Mouse (Mus musculus) embryonic facial prominence, embryonic 15.5 days (tissue): ENCODE results near the gene Fastkd1. TPM values are rescaled to one million over a fixed set of nuclear protein-coding genes. Genes with fewer than 3 reads are reported as not detected.
A peak's percentile ranks its signal among the peaks of the same experiment; 100 is the strongest.

Experiments
- ATAC-seq: fragments of 200-750 bp; cut with Nextera tagmentation; 2 replicates; pipeline ENCODE4 v1.8.0; 2017; ENCODE audit warnings: low read depth, moderate TSS enrichment; ENCODE audit not compliant: insufficient number of reproducible peaks, low FRiP score, low TSS enrichment
- H3K27ac ChIP-seq: fragments of 300-500 bp; sonication (generic); replicated peaks from 2 replicates; pipeline ENCODE4 v1.5.1; 2015; ENCODE audit warnings: mild to moderate bottlenecking, inconsistent platforms
- H3K27me3 ChIP-seq: fragments of 300-500 bp; sonication (generic); 2 replicates; pipeline ENCODE4 v1.6.1; 2015; ENCODE audit warnings: inconsistent platforms
- H3K36me3 ChIP-seq: fragments of 300-500 bp; sonication (generic); 2 replicates; pipeline ENCODE4 v1.6.1; 2015; ENCODE audit warnings: mild to moderate bottlenecking, inconsistent platforms
- H3K4me1 ChIP-seq: fragments of 300-500 bp; sonication (generic); 2 replicates; pipeline ENCODE4 v1.6.1; 2015; ENCODE audit warnings: inconsistent platforms
- H3K4me2 ChIP-seq: fragments of 300-500 bp; sonication (generic); replicated peaks from 2 replicates; pipeline ENCODE4 v1.6.1; 2015; ENCODE audit warnings: mild to moderate bottlenecking, inconsistent platforms
- H3K4me3 ChIP-seq: fragments of 300-500 bp; sonication (generic); replicated peaks from 2 replicates; pipeline ENCODE4 v1.5.1; 2015; ENCODE audit warnings: mild to moderate bottlenecking, inconsistent platforms
- H3K9ac ChIP-seq: fragments of 300-500 bp; sonication (generic); 2 replicates; pipeline ENCODE4 v1.6.1; 2015; ENCODE audit warnings: inconsistent platforms
- H3K9me3 ChIP-seq: fragments of 300-500 bp; sonication (generic); replicated peaks from 2 replicates; pipeline ENCODE4 v1.6.1; 2016; ENCODE audit warnings: inconsistent platforms
- WGBS: fragments of 180-500 bp; shearing (Covaris S2); methylation state at CpG from one replicate; pipeline ENCODE4 v1.1.7; 2015; 5-methylcytosine and 5-hydroxymethylcytosine counted together
- polyA plus RNA-seq: library from polyadenylated mRNA; unstranded; fragments of >200 nt; fragmentation: Nextera tagmentation; extraction: Ambion mirVana; gene quantifications from 2 replicates; pipeline ENCODE4 v1.2.1, GENCODE M21; 2015

Gene Fastkd1
- polyA plus RNA-seq: 10.5 and 11.6 TPM in 2 replicates

- Histone ChIP-seq H3K9me3 (no peaks in the 10 kb centered on the region), H3K27ac (peak within 1 kb of the TSS; percentile 36; the same call in 1 of the 2 replicates), H3K27me3 (no peaks in the 10 kb centered on the region), H3K4me3 (peak within 1 kb of the TSS; percentile 67), H3K36me3 (no peaks in the 10 kb centered on the region), H3K4me2 (peak within 1 kb of the TSS; percentile 77), H3K4me1 (0 out of 2 replicates have a peak, but pooled peaks cover 2% of the 10 kb centered on the region), H3K9ac (peak within 1 kb of the TSS; percentile 43)
- ATAC-seq: peak; percentile 95
- under 1% methylated on average over 39 of the region's 39 CpGs for WGBS
Observed at GRCm38 (mm10) chr2:69712981-69713625, at the start of gene Fastkd1. Gene Fastkd1, minus strand, starts transcription at chr2:69713516.

GRCm38 (mm10) chr2:69760980-69761379 is 47.7 kb upstream of the Fastkd1 start:
- H3K4me1 ChIP-seq: no peaks in the 10 kb centered on the region
- WGBS: 82% methylated on average over 5 of the region's 5 CpGs
- H3K4me2 ChIP-seq: no peak overlapping the region
- H3K4me3 ChIP-seq: no peak overlapping the region
- H3K27ac ChIP-seq: no peak overlapping the region
- no peaks in the 10 kb centered on the region for H3K27me3 ChIP-seq
- ATAC-seq: no peak
- H3K36me3 ChIP-seq: no peaks in the 10 kb centered on the region
- no peaks in the 10 kb centered on the region for H3K9me3 ChIP-seq
- H3K9ac ChIP-seq: no peak overlapping the region

GRCm38 (mm10) chr2:69745091-69745490 is 31.8 kb upstream of the Fastkd1 start:
- H3K36me3 ChIP-seq: peaks cover 58% of the 10 kb centered on the region
- H3K4me1 ChIP-seq: no peaks in the 10 kb centered on the region
- no peak overlapping the region for H3K27ac ChIP-seq
- no peak overlapping the region for H3K4me2 ChIP-seq
- H3K27me3 ChIP-seq: no peaks in the 10 kb centered on the region
- H3K9ac ChIP-seq: no peak overlapping the region
- WGBS: 83% methylated on average over 1 of the region's 1 CpGs
- no peak overlapping the region for H3K4me3 ChIP-seq
- H3K9me3 ChIP-seq: no peaks in the 10 kb centered on the region
- ATAC-seq: no peak

- Histone ChIP-seq H3K36me3 (no peaks in the 10 kb centered on the region), H3K9me3 (no peaks in the 10 kb centered on the region), H3K9ac (peak overlapping the region; percentile 86), H3K27ac (peak overlapping the region; percentile 94), H3K4me2 (peak overlapping the region; percentile 64), H3K27me3 (no peaks in the 10 kb centered on the region), H3K4me1 (peaks cover 7% of the 10 kb centered on the region; the same call in 1 of the 2 replicates), H3K4me3 (peak overlapping the region; percentile 98)
- WGBS: 1% methylated on average over 13 of the region's 13 CpGs
- ATAC-seq: no peak
Observed at GRCm38 (mm10) chr2:69723519-69723825, 10.2 kb upstream of the Fastkd1 start.

- under 1% methylated on average over 91 of the region's 91 CpGs for WGBS
- peak overlapping the region; percentile 64 for H3K4me2 ChIP-seq
- no peaks in the 10 kb centered on the region for H3K36me3 ChIP-seq
- no peaks in the 10 kb centered on the region for H3K9me3 ChIP-seq
- peak overlapping the region; percentile 98 for H3K4me3 ChIP-seq
- H3K27ac ChIP-seq: peak overlapping the region; percentile 94
- peak overlapping the region; percentile 86 for H3K9ac ChIP-seq
- peaks cover 7% of the 10 kb centered on the region; the same call in 1 of the 2 replicates for H3K4me1 ChIP-seq
- peak; percentile 93 for ATAC-seq
- no peaks in the 10 kb centered on the region for H3K27me3 ChIP-seq
Observed at GRCm38 (mm10) chr2:69722650-69723518, 9.6 kb upstream of the Fastkd1 start.

GRCm38 (mm10) chr2:69722273-69722649 is 8.9 kb upstream of the Fastkd1 start, which contains the start of gene Ppig:
Gene Ppig, plus strand, starts transcription at chr2:69722545.
- ATAC-seq: no peak
- Histone ChIP-seq H3K4me1 (peaks cover 7% of the 10 kb centered on the region; the same call in 1 of the 2 replicates), H3K27ac (peak within 1 kb of the TSS; percentile 94), H3K27me3 (no peaks in the 10 kb centered on the region), H3K9me3 (no peaks in the 10 kb centered on the region), H3K4me3 (peak within 1 kb of the TSS; percentile 98), H3K4me2 (peak within 1 kb of the TSS; percentile 64), H3K36me3 (no peaks in the 10 kb centered on the region), H3K9ac (peak within 1 kb of the TSS; percentile 86)
- WGBS: 3% methylated on average over 12 of the region's 12 CpGs

- Histone ChIP-seq H3K9ac (no peak overlapping the region), H3K4me3 (no peak overlapping the region), H3K27me3 (no peaks in the 10 kb centered on the region), H3K4me1 (0 out of 2 replicates have a peak, but pooled peaks cover 4% of the 10 kb centered on the region), H3K9me3 (no peaks in the 10 kb centered on the region), H3K27ac (no peak overlapping the region), H3K4me2 (no peak overlapping the region), H3K36me3 (no peaks in the 10 kb centered on the region)
- 89% methylated on average over 1 of the region's 1 CpGs for WGBS
- no peak for ATAC-seq
Observed at GRCm38 (mm10) chr2:69719121-69719520, 5.8 kb upstream of the Fastkd1 start.

- H3K27me3 ChIP-seq: no peaks in the 10 kb centered on the region
- no peak overlapping the region for H3K27ac ChIP-seq
- 64% methylated on average over 3 of the region's 3 CpGs for WGBS
- ATAC-seq: no peak
- no peak overlapping the region for H3K4me3 ChIP-seq
- H3K4me1 ChIP-seq: 0 out of 2 replicates have a peak, but pooled peaks cover 2% of the 10 kb centered on the region
- H3K36me3 ChIP-seq: no peaks in the 10 kb centered on the region
- H3K4me2 ChIP-seq: no peak overlapping the region
- no peaks in the 10 kb centered on the region for H3K9me3 ChIP-seq
- H3K9ac ChIP-seq: no peak overlapping the region
Observed at GRCm38 (mm10) chr2:69716483-69716882, 3.2 kb upstream of the Fastkd1 start.

GRCm38 (mm10) chr2:69714126-69714525 is 810 bp upstream of the Fastkd1 start:
- 0 out of 2 replicates have a peak, but pooled peaks cover 2% of the 10 kb centered on the region for H3K4me1 ChIP-seq
- no peaks in the 10 kb centered on the region for H3K27me3 ChIP-seq
- no peak for ATAC-seq
- H3K27ac ChIP-seq: no peak overlapping the region
- H3K4me3 ChIP-seq: no peak overlapping the region
- no peaks in the 10 kb centered on the region for H3K9me3 ChIP-seq
- 81% methylated on average over 5 of the region's 5 CpGs for WGBS
- H3K9ac ChIP-seq: no peak overlapping the region
- no peaks in the 10 kb centered on the region for H3K36me3 ChIP-seq
- H3K4me2 ChIP-seq: no peak overlapping the region

- Histone ChIP-seq H3K27ac (no peak overlapping the region), H3K27me3 (no peaks in the 10 kb centered on the region), H3K4me1 (0 out of 2 replicates have a peak, but pooled peaks cover 2% of the 10 kb centered on the region), H3K4me3 (peak overlapping the region; percentile 67), H3K36me3 (no peaks in the 10 kb centered on the region), H3K4me2 (peak overlapping the region; percentile 77), H3K9ac (no peak overlapping the region), H3K9me3 (no peaks in the 10 kb centered on the region)
- 33% methylated on average over 4 of the region's 4 CpGs for WGBS
- no peak for ATAC-seq
Observed at GRCm38 (mm10) chr2:69713626-69714014, 304 bp upstream of the Fastkd1 start.

GRCm38 (mm10) chr2:69712171-69712570 is 1.1 kb downstream of the Fastkd1 start:
- no peak for ATAC-seq
- Histone ChIP-seq H3K9me3 (no peaks in the 10 kb centered on the region), H3K4me1 (0 out of 2 replicates have a peak, but pooled peaks cover 2% of the 10 kb centered on the region), H3K9ac (no peak overlapping the region), H3K27ac (no peak overlapping the region), H3K36me3 (no peaks in the 10 kb centered on the region), H3K4me3 (no peak overlapping the region), H3K27me3 (no peaks in the 10 kb centered on the region), H3K4me2 (no peak overlapping the region)
- 78% methylated on average over 14 of the region's 14 CpGs for WGBS
